Mouse (Mus musculus) ZHBTc4 (cell line): ENCODE data around the gene Stpg4.
A peak's percentile ranks its signal among the peaks of the same experiment; 100 is the strongest.

Experiments
- DNase-seq: peaks from one replicate; pipeline ENCODE4 v3.0.0-alpha.2; 2011; ENCODE audit warnings: low read depth, low spot score

The Stpg4 gene

GRCm38 (mm10) chr17:87378354-87379159, 49.0 kb downstream of the Stpg4 start:
- peak; percentile 52 for DNase-seq

- DNase-seq, result no peak
Measured at GRCm38 (mm10) chr17:87377536-87377935, 50.0 kb downstream of the Stpg4 start.

GRCm38 (mm10) chr17:87376831-87377471, 50.6 kb downstream of the Stpg4 start:
- DNase-seq, result no peak

GRCm38 (mm10) chr17:87375941-87376511, 51.5 kb downstream of the Stpg4 start:
- DNase-seq, result peak; percentile 58

- DNase-seq, result no peak
Measured at GRCm38 (mm10) chr17:87373327-87373726, 54.2 kb downstream of the Stpg4 start.

- no peak for DNase-seq
Measured at GRCm38 (mm10) chr17:87372189-87372588, 55.4 kb downstream of the Stpg4 start.

- DNase-seq, result no peak
Measured at GRCm38 (mm10) chr17:87369270-87369759, 58.2 kb downstream of the Stpg4 start.

GRCm38 (mm10) chr17:87368481-87368880, 59.1 kb downstream of the Stpg4 start:
- no peak for DNase-seq

GRCm38 (mm10) chr17:87367640-87368039, 59.9 kb downstream of the Stpg4 start:
- DNase-seq, result no peak

- DNase-seq, result no peak
Measured at GRCm38 (mm10) chr17:87367228-87367627, 60.3 kb downstream of the Stpg4 start.

- DNase-seq, result peak; percentile 70
Measured at GRCm38 (mm10) chr17:87366520-87366919, 61.0 kb downstream of the Stpg4 start.

- DNase-seq, result no peak
Measured at GRCm38 (mm10) chr17:87365268-87365667, 62.3 kb downstream of the Stpg4 start.

GRCm38 (mm10) chr17:87364108-87364507, 63.4 kb downstream of the Stpg4 start:
- DNase-seq, result no peak

GRCm38 (mm10) chr17:87361132-87361531, 66.4 kb downstream of the Stpg4 start:
- DNase-seq, result peak; percentile 67

- no peak for DNase-seq
Measured at GRCm38 (mm10) chr17:87357506-87357905, 70.0 kb downstream of the Stpg4 start.

- DNase-seq, result no peak
Measured at GRCm38 (mm10) chr17:87356261-87356660, 71.3 kb downstream of the Stpg4 start.

- DNase-seq, result no peak
Measured at GRCm38 (mm10) chr17:87355456-87355855, 72.1 kb downstream of the Stpg4 start.

GRCm38 (mm10) chr17:87353745-87354320, 73.7 kb downstream of the Stpg4 start:
- no peak for DNase-seq

- DNase-seq, result no peak
Measured at GRCm38 (mm10) chr17:87352898-87353225, 74.7 kb downstream of the Stpg4 start.

- DNase-seq, result no peak
Measured at GRCm38 (mm10) chr17:87352106-87352897, 75.2 kb downstream of the Stpg4 start.
